Mouse (Mus musculus): ENCODE measurements around the gene Fggy. TPM values are rescaled to one million over a fixed set of nuclear protein-coding genes. Genes with fewer than 3 reads are reported as not detected.

Fggy gene
- polyA plus RNA-seq, 1 experiment from 2014 or later = 7.5 TPM

- Histone ChIP-seq H3K4me1 (replicated peaks) (no peaks in the 10 kb centered on the region), H3K4me2 (no peak overlapping the region), H3K9me3 (no peaks in the 10 kb centered on the region), H3K27ac (replicated peaks) (no peak overlapping the region), H3K4me3 (no peak overlapping the region), H3K9ac (no peak overlapping the region), H3K36me3 (no peaks in the 10 kb centered on the region), H3K27me3 (no peaks in the 10 kb centered on the region)
- ATAC-seq (ENCODE audit: low FRiP score, low read depth) = no peak
- WGBS = 49% methylated on average over 4 of the region's 4 CpGs
These were observed 324.5 kb downstream of the Fggy start for GRCm38 (mm10) chr4:95881751-95882350.

DNA sequence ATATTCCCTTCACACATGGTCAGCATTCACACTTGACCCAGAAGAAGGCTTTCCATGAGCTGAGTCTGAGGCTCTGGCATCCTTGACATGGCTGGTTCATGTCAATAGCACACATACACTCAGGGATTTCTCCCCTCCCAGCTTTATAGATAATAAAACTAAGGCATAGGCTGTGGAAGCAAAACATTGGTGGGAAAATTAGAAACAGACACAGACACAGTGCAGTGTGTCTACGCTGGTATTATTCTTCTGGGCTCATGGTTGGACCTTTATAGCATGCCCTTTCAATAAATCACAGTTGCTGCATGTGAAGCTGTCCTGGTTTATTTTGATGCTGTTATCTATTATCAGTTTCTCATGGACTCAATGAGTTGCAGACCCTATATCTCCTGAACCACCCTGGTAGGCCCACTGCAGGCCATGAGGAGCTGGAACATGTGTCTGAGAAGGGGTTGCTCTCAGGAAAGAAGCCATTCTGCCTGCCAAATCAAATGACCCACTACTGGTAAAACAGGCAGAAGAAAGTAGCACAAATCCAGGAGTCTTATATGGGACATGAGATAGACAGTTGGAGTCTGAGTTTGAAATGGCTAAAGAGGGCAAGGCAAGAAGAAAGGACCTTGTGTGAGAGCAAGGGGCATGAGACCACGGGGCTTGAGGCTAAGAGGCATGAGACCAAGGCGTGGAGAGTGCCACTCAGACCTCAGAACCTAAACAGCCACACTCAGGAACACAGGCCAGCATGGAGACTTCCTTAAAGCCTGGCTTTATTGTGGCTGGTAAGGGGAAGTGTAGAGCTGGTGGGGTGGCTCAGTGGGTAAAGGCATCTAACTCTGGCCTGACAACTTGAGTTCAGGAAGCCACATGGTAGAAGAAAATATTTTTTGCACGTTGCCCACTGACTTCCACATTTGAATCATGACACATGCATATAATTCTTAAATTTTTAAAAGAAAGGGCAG is 327.2 kb downstream of the Fggy start:
- Histone ChIP-seq H3K9me3 (no peaks in the 10 kb centered on the region), H3K27ac (replicated peaks) (no peak overlapping the region), H3K27me3 (no peaks in the 10 kb centered on the region), H3K9ac (no peak overlapping the region), H3K36me3 (no peaks in the 10 kb centered on the region), H3K4me3 (no peak overlapping the region), H3K4me2 (no peak overlapping the region), H3K4me1 (replicated peaks) (no peaks in the 10 kb centered on the region)
- 91% methylated on average over 4 of the region's 4 CpGs for WGBS
- ATAC-seq (ENCODE audit: low FRiP score, low read depth) = no peak

GRCm38 (mm10) chr4:95895199-95895754 is 338.0 kb downstream of the Fggy start:
- Histone ChIP-seq H3K9ac (no peak overlapping the region), H3K27ac (replicated peaks) (no peak overlapping the region), H3K27me3 (no peaks in the 10 kb centered on the region), H3K4me3 (no peak overlapping the region), H3K9me3 (no peaks in the 10 kb centered on the region), H3K4me2 (no peak overlapping the region), H3K4me1 (replicated peaks) (peaks cover 12% of the 10 kb centered on the region; the same call in 1 of the 2 replicates), H3K36me3 (no peaks in the 10 kb centered on the region)
- WGBS = 90% methylated on average over 2 of the region's 2 CpGs
- no peak for ATAC-seq (ENCODE audit: low FRiP score, low read depth)

DNA sequence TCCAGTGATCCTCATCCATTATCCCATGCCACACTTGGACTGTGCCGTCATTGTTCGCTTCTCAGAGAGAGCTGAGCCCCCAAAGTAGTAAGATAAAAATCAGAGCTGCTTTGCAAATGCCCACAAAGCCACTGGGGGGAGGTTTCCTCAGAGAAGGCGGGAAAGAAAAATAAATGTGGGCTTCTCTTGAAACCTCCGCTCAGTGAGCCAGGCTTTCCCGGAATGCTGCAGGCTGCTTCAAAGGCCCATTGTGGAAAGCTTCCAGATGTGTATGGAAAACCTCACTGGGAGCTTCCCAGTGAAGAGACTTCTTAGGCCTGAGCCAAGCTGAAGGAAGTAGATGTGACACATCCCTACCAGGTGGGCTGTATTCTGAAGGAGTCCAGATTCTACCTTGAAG is 339.3 kb downstream of the Fggy start:
- Histone ChIP-seq H3K9me3 (no peaks in the 10 kb centered on the region), H3K27ac (replicated peaks) (no peak overlapping the region), H3K4me2 (no peak overlapping the region), H3K27me3 (no peaks in the 10 kb centered on the region), H3K9ac (no peak overlapping the region), H3K4me1 (replicated peaks) (peaks cover 12% of the 10 kb centered on the region; the same call in 1 of the 2 replicates), H3K36me3 (no peaks in the 10 kb centered on the region), H3K4me3 (no peak overlapping the region)
- ATAC-seq (ENCODE audit: low FRiP score, low read depth) = no peak
- 44% methylated on average over 5 of the region's 5 CpGs for WGBS

GRCm38 (mm10) chr4:95897236-95897874 is 340.0 kb downstream of the Fggy start:
- no peaks in the 10 kb centered on the region for H3K9me3 ChIP-seq
- no peak for ATAC-seq (ENCODE audit: low FRiP score, low read depth)
- no peak overlapping the region for H3K27ac ChIP-seq (replicated peaks)
- H3K4me3 ChIP-seq = no peak overlapping the region
- H3K4me2 ChIP-seq = no peak overlapping the region
- 67% methylated on average over 7 of the region's 7 CpGs for WGBS
- no peak overlapping the region for H3K9ac ChIP-seq
- no peaks in the 10 kb centered on the region for H3K36me3 ChIP-seq
- H3K4me1 ChIP-seq (replicated peaks) = peaks cover 12% of the 10 kb centered on the region; the same call in 1 of the 2 replicates
- no peaks in the 10 kb centered on the region for H3K27me3 ChIP-seq

GRCm38 (mm10) chr4:95898714-95899113 is 341.4 kb downstream of the Fggy start:
- no peaks in the 10 kb centered on the region for H3K36me3 ChIP-seq
- H3K27ac ChIP-seq (replicated peaks) = no peak overlapping the region
- no peak for ATAC-seq (ENCODE audit: low FRiP score, low read depth)
- no peaks in the 10 kb centered on the region for H3K9me3 ChIP-seq
- peaks cover 12% of the 10 kb centered on the region; the same call in 1 of the 2 replicates for H3K4me1 ChIP-seq (replicated peaks)
- WGBS = 47% methylated on average over 6 of the region's 6 CpGs
- H3K9ac ChIP-seq = no peak overlapping the region
- no peak overlapping the region for H3K4me2 ChIP-seq
- no peak overlapping the region for H3K4me3 ChIP-seq
- H3K27me3 ChIP-seq = no peaks in the 10 kb centered on the region

- H3K27ac ChIP-seq (replicated peaks) = no peak overlapping the region
These were observed 342.8 kb downstream of the Fggy start for GRCm38 (mm10) chr4:95899926-95900712.

GRCm38 (mm10) chr4:95900815-95901214 is 343.5 kb downstream of the Fggy start:
- ATAC-seq (ENCODE audit: low FRiP score, low read depth) = no peak
- 60% methylated on average over 1 of the region's 1 CpGs for WGBS
- Histone ChIP-seq H3K9me3 (no peaks in the 10 kb centered on the region), H3K4me3 (no peak overlapping the region), H3K27me3 (no peaks in the 10 kb centered on the region), H3K4me1 (replicated peaks) (peaks cover 12% of the 10 kb centered on the region; the same call in 1 of the 2 replicates), H3K27ac (replicated peaks) (no peak overlapping the region), H3K9ac (no peak overlapping the region), H3K36me3 (no peaks in the 10 kb centered on the region), H3K4me2 (no peak overlapping the region)

More at GRCm38 (mm10) chr4:95899926-95900712, 342.8 kb downstream of the Fggy start:
- no peak overlapping the region for H3K9ac ChIP-seq
- peaks cover 12% of the 10 kb centered on the region; the same call in 1 of the 2 replicates for H3K4me1 ChIP-seq (replicated peaks)
- H3K4me2 ChIP-seq = no peak overlapping the region
- no peaks in the 10 kb centered on the region for H3K27me3 ChIP-seq
- no peak for ATAC-seq (ENCODE audit: low FRiP score, low read depth)
- 54% methylated on average over 4 of the region's 4 CpGs for WGBS
- no peaks in the 10 kb centered on the region for H3K9me3 ChIP-seq
- H3K4me3 ChIP-seq = no peak overlapping the region
- H3K36me3 ChIP-seq = no peaks in the 10 kb centered on the region

GRCm38 (mm10) chr4:95906141-95906540 is 348.8 kb downstream of the Fggy start:
- H3K9me3 ChIP-seq = no peaks in the 10 kb centered on the region

DNA sequence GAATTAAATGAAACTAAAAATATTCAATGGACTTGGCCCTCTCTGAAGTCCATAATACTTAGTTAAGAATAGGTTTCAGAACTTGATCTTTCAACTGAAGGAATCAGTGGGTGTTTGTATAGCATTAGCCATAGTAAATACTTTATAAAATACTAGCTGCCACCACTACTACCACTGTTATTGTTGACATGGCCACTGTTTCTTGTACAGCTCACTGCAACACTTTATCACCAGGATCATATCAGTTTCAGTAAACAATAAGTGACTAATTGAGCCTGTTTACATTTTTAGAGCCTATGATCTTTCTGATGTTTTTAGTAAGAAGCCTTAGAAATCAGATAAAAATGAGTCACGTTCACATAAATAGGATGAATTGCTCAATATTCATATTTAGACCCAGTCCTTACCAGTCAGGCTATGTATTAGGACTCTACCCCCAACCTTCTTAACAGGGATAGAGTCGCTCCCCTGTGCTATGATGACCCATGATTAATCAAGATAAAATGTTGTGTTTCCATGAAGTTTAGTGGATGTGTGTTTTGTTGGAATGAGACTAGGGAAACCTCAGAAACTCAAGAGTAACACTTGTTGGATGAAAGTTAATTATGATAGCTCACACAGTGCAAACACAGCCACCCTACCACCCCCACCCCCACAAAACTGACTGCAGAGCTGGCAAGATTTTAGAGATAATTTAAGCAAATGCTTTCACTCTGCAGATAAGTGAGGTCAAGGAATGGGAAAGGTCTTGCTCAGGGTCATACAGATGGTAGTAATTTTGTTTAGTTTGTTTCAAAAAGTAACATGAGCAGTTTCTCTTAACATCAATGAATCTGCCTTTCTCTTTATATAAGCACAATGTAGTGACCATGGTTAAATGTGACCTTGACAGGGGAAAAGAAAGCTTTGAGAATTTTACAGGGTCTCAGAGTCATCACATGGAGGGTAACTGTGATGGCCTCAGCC is 352.7 kb downstream of the Fggy start:
- Histone ChIP-seq H3K36me3 (no peaks in the 10 kb centered on the region), H3K27ac (replicated peaks) (no peak overlapping the region), H3K4me3 (no peak overlapping the region), H3K4me2 (no peak overlapping the region), H3K4me1 (replicated peaks) (no peaks in the 10 kb centered on the region), H3K9ac (no peak overlapping the region), H3K27me3 (no peaks in the 10 kb centered on the region), H3K9me3 (no peaks in the 10 kb centered on the region)
- 92% methylated on average over 2 of the region's 2 CpGs for WGBS
- no peak for ATAC-seq (ENCODE audit: low FRiP score, low read depth)

More at GRCm38 (mm10) chr4:95906141-95906540, 348.8 kb downstream of the Fggy start:
- no peak for ATAC-seq (ENCODE audit: low FRiP score, low read depth)
- no peak overlapping the region for H3K27ac ChIP-seq (replicated peaks)
- H3K4me1 ChIP-seq (replicated peaks) = no peaks in the 10 kb centered on the region
- H3K4me3 ChIP-seq = no peak overlapping the region
- H3K36me3 ChIP-seq = no peaks in the 10 kb centered on the region
- no peak overlapping the region for H3K4me2 ChIP-seq
- H3K27me3 ChIP-seq = no peaks in the 10 kb centered on the region
- no peak overlapping the region for H3K9ac ChIP-seq
